8 mouse cellular contexts compared by ENCODE assay signal in genomic region chr13:74563483-74564330, GRCm38 (mm10).
A peak's percentile ranks its signal among the peaks of the same experiment; 100 is the strongest.
DNase-seq lines count a peak whose midpoint lies in the region; ATAC-seq and TF ChIP-seq lines count a peak whose summit lies in the region.
"Not testable (repeated sequence)": the region's sequence is repeated elsewhere in the genome, so short reads cannot be mapped to it uniquely, and the experiment has no call there.

No protein-coding gene starts in this region.

- peak overlapping the region; percentile 91 for H3K27ac ChIP-seq in ES-E14 (ENCODE audit: insufficient read depth, low read depth, low read length, poor library complexity, severe bottlenecking)
- peak overlapping the region; percentile 73 for H3K27ac ChIP-seq in forebrain, embryonic 15.5 days (replicated peaks)

- TF ChIP-seq CTCF in lung, adult 2 months (IDR thresholded peaks at IDR 0.05; ENCODE audit: insufficient read depth, low read length): not testable (repeated sequence)

- in situ Hi-C loops in ES-E14 (cut with MboI; ENCODE audit: low sequenced_read_pairs in 2 of 2, unreplicated experiment in 2 of 2): not testable (repeated sequence)

- H3K4me1 ChIP-seq in ES-E14 (ENCODE audit: control insufficient read depth in 2 of 2, insufficient read depth in 2 of 2, low read length in 2 of 2, poor library complexity in 1 of 2); forebrain, embryonic 15.5 days; lung, adult 2 months (ENCODE audit: control insufficient read depth, insufficient read depth, low read length): not testable (repeated sequence)

- H3K9me3 ChIP-seq in ES-E14 (ENCODE audit: control insufficient read depth, insufficient read depth, low read depth, low read length); forebrain, embryonic 15.5 days: not testable (repeated sequence)

- H3K4me2 ChIP-seq in forebrain, embryonic 15.5 days (replicated peaks): peak overlapping the region; percentile 68

- H3K4me3 ChIP-seq in ES-E14 (ENCODE audit: insufficient read depth in 1 of 2, low read depth in 1 of 2, low read length in 2 of 2, poor library complexity in 1 of 2, severe bottlenecking in 1 of 2): peak overlapping the region; percentile 79 to 83
- peak overlapping the region; percentile 63 for H3K4me3 ChIP-seq in forebrain, embryonic 15.5 days
- peak overlapping the region; percentile 92 for H3K4me3 ChIP-seq in lung, adult 2 months (replicated peaks; ENCODE audit: extremely low read depth, low read depth, low read length)

- not testable (repeated sequence) for H3K27me3 ChIP-seq in forebrain, embryonic 15.5 days

- ATAC-seq in forebrain, embryonic 15.5 days (replicated peaks): peak; percentile 100
- peak; percentile 85 for ATAC-seq in neutrophil, adult 5-6 weeks (ENCODE audit: extremely low read depth, insufficient number of reproducible peaks, low FRiP score, poor library complexity, severe bottlenecking)

- WGBS in forebrain, embryonic 15.5 days: 2% methylated on average over 27 of the region's 27 CpGs
- WGBS in lung, adult 2 months: 2% methylated on average over 27 of the region's 27 CpGs

- H3K9ac ChIP-seq in ES-E14 (ENCODE audit: insufficient read depth, low read depth, low read length, poor library complexity, severe bottlenecking): peak overlapping the region; percentile 84
- H3K9ac ChIP-seq in forebrain, embryonic 15.5 days (replicated peaks): peak overlapping the region; percentile 58

- peak; percentile 48; the same call in 1 of the 2 replicates for TF ChIP-seq POLR2A in lung, adult 2 months (IDR thresholded peaks at IDR 0.05; ENCODE audit: borderline replicate concordance, extremely low read depth, low read depth, low read length)

- DNase-seq in ES-E14 (ENCODE audit: low read depth, low spot score): peak; percentile 76
- DNase-seq in cerebellum, adult 11-12 months: peak; percentile 69
- peak; percentile 70 for DNase-seq in heart, postnatal 25 days (ENCODE audit: low spot score)
- peak; percentile 71 to 88 for DNase-seq in layer of hippocampus, adult 18-20 months (ENCODE audit: low spot score in 2 of 2)
- peak; percentile 75 for DNase-seq in lung, adult 2 months
- DNase-seq in thymus, adult 18-20 months: peak; percentile 60 to 75

- H3K36me3 ChIP-seq in ES-E14 (ENCODE audit: control insufficient read depth, insufficient read depth, low read length, poor library complexity, severe bottlenecking); forebrain, embryonic 15.5 days: not testable (repeated sequence)

- intact Hi-C loops in heart, postnatal 25 days (cut with DNase I): not testable (repeated sequence)

TF ChIP-seq in ES-E14, 5 proteins besides CTCF, POLR2A, EP300 and RAD21:
- TF ChIP-seq HCFC1 (IDR thresholded peaks at IDR 0.05; ENCODE audit: borderline replicate concordance, insufficient read depth, low read length): 0 out of 2 replicates have a peak, but pooled peaks have one; percentile 36

Comparison
In these comparisons a context has a peak if more than half of its experiments do, and no peak if none do; other contexts are left out.
1. Peak in every context shown above with its lines: DNase-seq, ATAC-seq, H3K4me3 ChIP-seq and H3K27ac ChIP-seq.